Mouse (Mus musculus): Measurements from ENCODE around the gene Gramd1b. TPM values are rescaled to one million over a fixed set of nuclear protein-coding genes. Genes with fewer than 3 reads are reported as not detected.
A peak's percentile ranks its signal among the peaks of the same experiment; 100 is the strongest.

The Gramd1b gene
- total and polyA plus RNA-seq, 2 experiments from 2014 or later = 18.0 to 48.6 TPM

GRCm38 (mm10) chr9:40332731-40333648 is 198.2 kb downstream of the Gramd1b start:
- DNase-seq (no peak), ATAC-seq (no peak)
- no peak for TF ChIP-seq CTCF (IDR thresholded peaks at IDR 0.05; ENCODE audit: low read depth)
- Histone ChIP-seq H3K27ac (ENCODE audit: low read depth, low read length) (no peak overlapping the region), H3K9ac (no peak overlapping the region), H3K9me3 (ENCODE audit: low read length) (no peaks in the 10 kb centered on the region), H3K4me1 (ENCODE audit: insufficient read depth) (peaks cover 19% of the 10 kb centered on the region), H3K4me3 (ENCODE audit: low read depth, low read length) (no peak overlapping the region), H3K36me3 (ENCODE audit: insufficient read depth) (peaks cover 33% of the 10 kb centered on the region), H3K27me3 (ENCODE audit: insufficient read depth, low read length) (no peaks in the 10 kb centered on the region), H3K4me2 (ENCODE audit: low read depth) (no peak overlapping the region)
- 79% methylated on average over 31 of the region's 31 CpGs for WGBS

- H3K4me1 ChIP-seq (ENCODE audit: insufficient read depth) = peaks cover 16% of the 10 kb centered on the region
- no peak overlapping the region for H3K4me3 ChIP-seq (ENCODE audit: low read depth, low read length)
- TF ChIP-seq CTCF (IDR thresholded peaks at IDR 0.05; ENCODE audit: low read depth) = no peak
- H3K27ac ChIP-seq (ENCODE audit: low read depth, low read length) = no peak overlapping the region
- H3K36me3 ChIP-seq (ENCODE audit: insufficient read depth) = peaks cover 38% of the 10 kb centered on the region
- H3K9ac ChIP-seq = no peak overlapping the region
- no peak for ATAC-seq
- no peaks in the 10 kb centered on the region for H3K27me3 ChIP-seq (ENCODE audit: insufficient read depth, low read length)
- 64% methylated on average over 4 of the region's 4 CpGs for WGBS
- H3K9me3 ChIP-seq (ENCODE audit: low read length) = no peaks in the 10 kb centered on the region
- peak; percentile 61 for DNase-seq
- H3K4me2 ChIP-seq (ENCODE audit: low read depth) = no peak overlapping the region
Observed at GRCm38 (mm10) chr9:40332326-40332725, 198.9 kb downstream of the Gramd1b start.

DNA sequence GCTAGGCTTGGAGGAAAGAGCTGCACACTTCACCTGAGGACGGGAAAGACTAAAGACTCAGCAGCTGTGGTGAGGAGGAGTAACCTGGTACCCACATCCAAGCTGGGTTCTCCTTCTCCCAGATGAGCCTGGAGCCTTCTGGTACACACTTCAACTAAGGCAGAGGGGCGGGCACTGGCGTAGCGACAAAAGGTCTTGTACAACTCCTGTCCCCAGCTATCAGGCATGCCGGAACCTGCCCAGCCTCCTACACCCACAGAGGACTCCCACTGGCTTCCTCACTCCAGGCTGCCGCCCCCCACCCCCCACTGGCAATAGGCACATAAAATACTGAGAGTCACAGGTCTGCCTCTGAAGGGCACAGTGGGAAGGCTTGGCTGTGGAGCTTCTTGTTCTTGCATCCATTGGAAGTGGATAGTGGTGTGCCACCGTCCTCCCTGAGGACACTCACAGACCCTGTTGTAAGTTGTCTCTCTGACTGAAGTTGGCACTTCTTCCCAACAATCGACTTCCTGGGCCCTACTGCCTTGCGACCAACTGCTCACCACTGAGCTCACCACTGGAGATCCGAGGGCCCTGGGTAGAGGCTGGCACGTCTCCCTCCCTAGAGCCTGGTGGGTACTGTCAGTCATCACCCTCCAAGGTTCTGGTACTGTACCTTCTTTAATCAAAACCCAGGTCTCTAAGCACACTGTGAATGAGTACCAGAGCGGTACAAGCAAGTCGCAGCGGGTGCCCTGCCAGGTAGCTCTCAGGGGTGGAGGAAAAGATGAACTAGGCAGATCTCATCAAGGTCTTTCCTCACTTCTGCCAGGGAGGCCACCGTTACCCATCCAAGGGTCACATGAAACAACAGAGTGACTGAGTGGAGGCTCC is 199.5 kb downstream of the Gramd1b start:
- DNase-seq (no peak), ATAC-seq (no peak)
- no peak for TF ChIP-seq CTCF (IDR thresholded peaks at IDR 0.05; ENCODE audit: low read depth)
- H3K9me3 ChIP-seq (ENCODE audit: low read length) = no peaks in the 10 kb centered on the region
- no peak overlapping the region for H3K9ac ChIP-seq
- no peak overlapping the region for H3K4me3 ChIP-seq (ENCODE audit: low read depth, low read length)
- 83% methylated on average over 15 of the region's 15 CpGs for WGBS
- H3K4me2 ChIP-seq (ENCODE audit: low read depth) = no peak overlapping the region
- H3K36me3 ChIP-seq (ENCODE audit: insufficient read depth) = peaks cover 41% of the 10 kb centered on the region
- no peaks in the 10 kb centered on the region for H3K27me3 ChIP-seq (ENCODE audit: insufficient read depth, low read length)
- no peak overlapping the region for H3K27ac ChIP-seq (ENCODE audit: low read depth, low read length)
- peaks cover 9% of the 10 kb centered on the region; the same call in 1 of the 2 replicates for H3K4me1 ChIP-seq (ENCODE audit: insufficient read depth)

GRCm38 (mm10) chr9:40330609-40331382 is 200.4 kb downstream of the Gramd1b start:
- Histone ChIP-seq H3K4me1 (ENCODE audit: insufficient read depth) (peaks cover 6% of the 10 kb centered on the region; the same call in 1 of the 2 replicates), H3K4me2 (ENCODE audit: low read depth) (no peak overlapping the region), H3K27ac (ENCODE audit: low read depth, low read length) (no peak overlapping the region), H3K4me3 (ENCODE audit: low read depth, low read length) (no peak overlapping the region), H3K36me3 (ENCODE audit: insufficient read depth) (peaks cover 49% of the 10 kb centered on the region), H3K9me3 (ENCODE audit: low read length) (no peaks in the 10 kb centered on the region), H3K9ac (no peak overlapping the region), H3K27me3 (ENCODE audit: insufficient read depth, low read length) (no peaks in the 10 kb centered on the region)
- WGBS = 54% methylated on average over 19 of the region's 19 CpGs
- DNase-seq (peak; percentile 82), ATAC-seq (peak; percentile 79)
- TF ChIP-seq CTCF (IDR thresholded peaks at IDR 0.05; ENCODE audit: low read depth) = peak; percentile 95

GRCm38 (mm10) chr9:40326260-40326915 is 204.8 kb downstream of the Gramd1b start:
- TF ChIP-seq CTCF (IDR thresholded peaks at IDR 0.05; ENCODE audit: low read depth) = no peak
- Histone ChIP-seq H3K9ac (no peak overlapping the region), H3K9me3 (ENCODE audit: low read length) (no peaks in the 10 kb centered on the region), H3K36me3 (ENCODE audit: insufficient read depth) (peaks cover 54% of the 10 kb centered on the region), H3K27ac (ENCODE audit: low read depth, low read length) (no peak overlapping the region), H3K4me1 (ENCODE audit: insufficient read depth) (no peaks in the 10 kb centered on the region), H3K27me3 (ENCODE audit: insufficient read depth, low read length) (no peaks in the 10 kb centered on the region), H3K4me2 (ENCODE audit: low read depth) (no peak overlapping the region), H3K4me3 (ENCODE audit: low read depth, low read length) (no peak overlapping the region)
- no peak for ATAC-seq
- WGBS = 77% methylated on average over 7 of the region's 7 CpGs
- no peak for DNase-seq

GRCm38 (mm10) chr9:40324826-40325225 is 206.4 kb downstream of the Gramd1b start:
- peaks cover 60% of the 10 kb centered on the region for H3K36me3 ChIP-seq (ENCODE audit: insufficient read depth)
- no peak overlapping the region for H3K9ac ChIP-seq
- no peaks in the 10 kb centered on the region for H3K9me3 ChIP-seq (ENCODE audit: low read length)
- no peak overlapping the region for H3K27ac ChIP-seq (ENCODE audit: low read depth, low read length)
- H3K27me3 ChIP-seq (ENCODE audit: insufficient read depth, low read length) = no peaks in the 10 kb centered on the region
- DNase-seq = no peak
- H3K4me3 ChIP-seq (ENCODE audit: low read depth, low read length) = no peak overlapping the region
- ATAC-seq = no peak
- H3K4me2 ChIP-seq (ENCODE audit: low read depth) = no peak overlapping the region
- no peak for TF ChIP-seq CTCF (IDR thresholded peaks at IDR 0.05; ENCODE audit: low read depth)
- 88% methylated on average over 6 of the region's 6 CpGs for WGBS
- no peaks in the 10 kb centered on the region for H3K4me1 ChIP-seq (ENCODE audit: insufficient read depth)

Data from forebrain, postnatal 0 days (tissue).